Mouse (Mus musculus) heart, embryonic 12.5 days (tissue): ENCODE data around the gene Drosha. TPM values are rescaled to one million over a fixed set of nuclear protein-coding genes. Genes with fewer than 3 reads are reported as not detected.
A peak's percentile ranks its signal among the peaks of the same experiment; 100 is the strongest.

Experiments used
- ATAC-seq: fragments of 200-750 bp; cut with Nextera tagmentation; 2 replicates; pipeline ENCODE4 v1.8.0; 2017; ENCODE audit warnings: moderate TSS enrichment, moderate library complexity; ENCODE audit not compliant: insufficient number of reproducible peaks, low FRiP score
- H3K27ac ChIP-seq: fragments of 300-500 bp; sonication (generic); 2 replicates; pipeline ENCODE4 v1.5.1; 2016; ENCODE audit warnings: mild to moderate bottlenecking, moderate library complexity; ENCODE audit not compliant: poor library complexity, severe bottlenecking
- H3K27me3 ChIP-seq: fragments of 300-500 bp; sonication (generic); replicated peaks from 2 replicates; pipeline ENCODE4 v1.6.1; 2016; ENCODE audit warnings: mild to moderate bottlenecking, moderate library complexity
- H3K36me3 ChIP-seq: fragments of 300-500 bp; sonication (generic); 2 replicates; pipeline ENCODE4 v1.6.1; 2016; ENCODE audit warnings: mild to moderate bottlenecking, moderate library complexity
- H3K4me1 ChIP-seq: fragments of 300-500 bp; sonication (generic); replicated peaks from 2 replicates; pipeline ENCODE4 v1.6.1; 2016; ENCODE audit warnings: mild to moderate bottlenecking
- H3K4me2 ChIP-seq: fragments of 300-500 bp; sonication (generic); 2 replicates; pipeline ENCODE4 v1.6.1; 2016; ENCODE audit warnings: mild to moderate bottlenecking, moderate library complexity
- H3K4me3 ChIP-seq: fragments of 300-500 bp; sonication (generic); 2 replicates; pipeline ENCODE4 v1.5.1; 2016; ENCODE audit warnings: mild to moderate bottlenecking
- H3K9ac ChIP-seq: fragments of 300-500 bp; sonication (generic); 2 replicates; pipeline ENCODE4 v1.6.1; 2016; ENCODE audit warnings: mild to moderate bottlenecking, moderate library complexity
- H3K9me3 ChIP-seq: fragments of 300-500 bp; sonication (generic); replicated peaks from 2 replicates; pipeline ENCODE4 v1.6.1; 2016; ENCODE audit warnings: mild to moderate bottlenecking, moderate library complexity
- WGBS: fragments of 180-500 bp; shearing (Covaris S2); methylation state at CpG from one replicate; pipeline ENCODE4 v1.1.7; 2016; 5-methylcytosine and 5-hydroxymethylcytosine counted together
- polyA plus RNA-seq: library from polyadenylated mRNA; unstranded; fragments of >200 nt; fragmentation: Nextera tagmentation; extraction: Ambion mirVana; gene quantifications from 2 replicates; pipeline ENCODE4 v1.2.1, GENCODE M21; 2016

Drosha gene
- polyA plus RNA-seq, 1 experiment from 2014 or later, result 42.1 TPM

DNA sequence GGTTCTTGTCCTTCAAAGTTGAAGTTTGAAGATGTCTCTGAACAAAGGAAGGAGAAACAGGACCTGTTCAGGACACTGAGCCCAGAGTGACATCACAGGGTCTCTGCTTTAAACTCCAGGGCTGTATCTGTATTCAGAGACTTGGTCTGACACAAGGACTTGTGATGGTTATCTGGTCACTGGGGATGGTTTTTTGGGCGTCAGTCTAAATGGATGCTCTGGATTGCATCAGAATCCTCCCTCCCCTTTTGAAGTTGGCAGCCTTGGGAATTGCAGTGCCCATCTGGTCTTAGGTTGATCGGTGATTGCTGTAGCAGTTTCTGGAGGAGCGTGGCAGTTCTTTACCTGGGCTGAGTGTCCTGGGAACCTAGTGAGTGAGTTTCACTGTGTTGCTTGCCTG lies 37.4 kb downstream of the Drosha start:
- no peak overlapping the region for H3K4me3 ChIP-seq
- H3K9ac ChIP-seq, result no peak overlapping the region
- 76% methylated on average over 3 of the region's 3 CpGs for WGBS
- no peak overlapping the region for H3K27ac ChIP-seq
- no peaks in the 10 kb centered on the region for H3K27me3 ChIP-seq
- ATAC-seq, result no peak
- no peak overlapping the region for H3K4me2 ChIP-seq
- H3K4me1 ChIP-seq, result peaks cover 31% of the 10 kb centered on the region
- H3K9me3 ChIP-seq, result no peaks in the 10 kb centered on the region
- H3K36me3 ChIP-seq, result peaks cover 69% of the 10 kb centered on the region

GRCm38 (mm10) chr15:12863669-12864068 lies 39.1 kb downstream of the Drosha start:
- Histone ChIP-seq H3K4me1 (peaks cover 20% of the 10 kb centered on the region), H3K9ac (no peak overlapping the region), H3K27me3 (no peaks in the 10 kb centered on the region), H3K4me2 (no peak overlapping the region), H3K9me3 (no peaks in the 10 kb centered on the region), H3K27ac (no peak overlapping the region), H3K4me3 (no peak overlapping the region), H3K36me3 (peaks cover 71% of the 10 kb centered on the region)
- ATAC-seq, result no peak
- 60% methylated on average over 1 of the region's 1 CpGs for whole genome bisulfite sequencing

DNA sequence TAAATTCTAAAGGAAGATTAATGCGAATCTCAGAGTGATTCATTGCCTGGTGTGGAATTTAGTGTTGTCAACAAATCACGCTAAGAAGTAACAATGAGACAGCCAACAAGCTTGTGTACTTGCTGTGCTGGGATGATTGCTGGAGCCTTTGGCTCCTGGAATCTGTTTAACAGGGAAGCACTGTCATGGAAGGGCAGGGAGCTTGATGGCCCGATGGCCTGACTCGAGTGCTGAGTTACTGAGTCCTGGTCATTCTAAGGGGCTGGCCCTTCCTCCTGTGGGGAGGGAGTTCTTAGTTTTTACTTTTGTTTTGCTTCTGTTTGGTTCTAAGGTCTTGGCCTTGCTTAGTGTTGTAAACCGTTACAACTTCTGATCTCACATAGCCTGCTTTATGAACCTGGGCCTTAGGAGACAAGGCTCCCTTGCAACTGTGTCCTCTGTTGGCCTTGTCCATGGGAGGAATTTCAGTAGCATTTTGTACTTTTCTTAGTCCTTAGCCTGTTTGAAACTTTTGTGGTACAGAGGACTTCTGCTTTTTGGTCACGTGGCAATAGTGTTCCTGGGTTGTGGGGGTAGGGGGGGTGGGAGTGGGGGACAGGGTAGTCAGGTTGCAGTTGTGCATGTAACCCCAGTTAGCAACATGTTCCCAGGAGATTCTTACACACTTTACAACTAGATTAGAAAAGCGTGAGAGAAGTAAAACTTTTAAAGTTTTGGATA lies 41.1 kb downstream of the Drosha start:
- H3K36me3 ChIP-seq, result peaks cover 62% of the 10 kb centered on the region
- H3K9ac ChIP-seq, result no peak overlapping the region
- no peak overlapping the region for H3K4me3 ChIP-seq
- no peaks in the 10 kb centered on the region for H3K27me3 ChIP-seq
- H3K4me1 ChIP-seq, result peaks cover 21% of the 10 kb centered on the region
- no peak for ATAC-seq
- H3K4me2 ChIP-seq, result no peak overlapping the region
- H3K9me3 ChIP-seq, result no peaks in the 10 kb centered on the region
- peak overlapping the region; percentile 11; the same call in 1 of the 2 replicates for H3K27ac ChIP-seq
- WGBS, result 65% methylated on average over 7 of the region's 7 CpGs

GRCm38 (mm10) chr15:12867269-12867668 lies 42.7 kb downstream of the Drosha start:
- no peak for ATAC-seq
- Histone ChIP-seq H3K4me1 (peaks cover 21% of the 10 kb centered on the region), H3K9ac (no peak overlapping the region), H3K36me3 (peaks cover 59% of the 10 kb centered on the region), H3K27me3 (no peaks in the 10 kb centered on the region), H3K4me3 (no peak overlapping the region), H3K4me2 (no peak overlapping the region), H3K27ac (no peak overlapping the region), H3K9me3 (no peaks in the 10 kb centered on the region)
- 79% methylated on average over 8 of the region's 8 CpGs for WGBS

DNA sequence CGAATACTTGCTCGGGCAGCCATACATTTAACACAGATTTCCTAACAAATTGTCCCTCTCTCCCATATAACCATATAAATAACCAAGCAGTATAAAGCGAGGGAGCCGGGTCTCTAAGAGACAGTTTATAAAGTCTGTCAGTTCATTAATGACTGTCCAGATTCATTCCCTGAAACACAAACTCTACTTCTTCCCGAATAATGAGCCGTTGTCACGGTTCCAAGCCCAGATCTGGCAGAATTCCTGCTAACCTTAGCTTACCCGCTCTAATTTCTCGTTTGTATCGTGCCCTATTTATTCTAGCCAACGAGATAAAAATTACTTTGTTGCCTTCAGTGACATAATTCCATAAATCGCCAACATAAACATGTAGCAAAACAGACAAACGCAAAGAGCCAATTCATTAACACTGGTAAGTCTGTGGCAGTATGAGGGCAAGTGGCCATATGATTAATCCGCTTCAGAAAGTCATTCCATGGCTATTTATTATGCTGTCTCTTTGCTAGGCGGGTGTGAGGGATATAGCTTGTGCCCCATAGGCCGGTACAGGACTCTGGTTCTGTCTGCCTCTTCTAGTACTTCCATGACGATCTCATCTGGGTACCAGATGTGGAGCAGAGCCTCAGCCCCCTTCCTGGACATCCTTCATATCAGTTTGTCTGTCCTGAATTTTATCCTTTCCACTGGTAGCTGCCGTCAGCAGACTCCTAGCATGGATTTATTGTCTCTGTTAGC lies 51.0 kb downstream of the Drosha start:
- Histone ChIP-seq H3K27ac (no peak overlapping the region), H3K4me3 (no peak overlapping the region), H3K36me3 (peaks cover 67% of the 10 kb centered on the region), H3K27me3 (no peaks in the 10 kb centered on the region), H3K4me2 (no peak overlapping the region), H3K9me3 (no peaks in the 10 kb centered on the region), H3K4me1 (peaks cover 4% of the 10 kb centered on the region), H3K9ac (no peak overlapping the region)
- WGBS, result 85% methylated on average over 18 of the region's 18 CpGs
- ATAC-seq, result no peak

DNA sequence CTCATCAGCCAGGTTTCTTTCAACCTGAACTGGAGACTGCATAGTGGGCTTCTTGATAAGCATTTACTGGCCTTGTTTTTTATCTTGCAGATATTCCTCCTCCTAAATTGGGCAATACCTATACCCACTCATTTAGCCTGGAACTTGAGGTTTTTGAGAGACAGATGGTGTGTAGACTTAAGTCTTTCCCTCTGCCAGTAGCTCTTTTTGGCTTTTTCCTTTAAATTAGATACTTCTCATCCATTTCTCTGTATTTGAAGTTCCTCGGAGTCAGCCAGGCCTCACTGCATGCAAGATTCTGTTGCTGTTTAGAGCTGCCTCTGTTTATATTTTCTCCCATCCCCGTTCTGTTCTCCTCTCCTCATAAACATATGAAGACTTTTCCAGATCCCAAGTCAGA lies 51.7 kb downstream of the Drosha start:
- no peak for ATAC-seq
- Histone ChIP-seq H3K4me1 (peaks cover 4% of the 10 kb centered on the region), H3K4me2 (no peak overlapping the region), H3K9me3 (no peaks in the 10 kb centered on the region), H3K9ac (no peak overlapping the region), H3K4me3 (no peak overlapping the region), H3K27me3 (no peaks in the 10 kb centered on the region), H3K27ac (no peak overlapping the region), H3K36me3 (peaks cover 65% of the 10 kb centered on the region)
- WGBS, result 89% methylated on average over 2 of the region's 2 CpGs

- 74% methylated on average over 4 of the region's 4 CpGs for WGBS
Observed at GRCm38 (mm10) chr15:12876881-12877280, 52.3 kb downstream of the Drosha start.

DNA sequence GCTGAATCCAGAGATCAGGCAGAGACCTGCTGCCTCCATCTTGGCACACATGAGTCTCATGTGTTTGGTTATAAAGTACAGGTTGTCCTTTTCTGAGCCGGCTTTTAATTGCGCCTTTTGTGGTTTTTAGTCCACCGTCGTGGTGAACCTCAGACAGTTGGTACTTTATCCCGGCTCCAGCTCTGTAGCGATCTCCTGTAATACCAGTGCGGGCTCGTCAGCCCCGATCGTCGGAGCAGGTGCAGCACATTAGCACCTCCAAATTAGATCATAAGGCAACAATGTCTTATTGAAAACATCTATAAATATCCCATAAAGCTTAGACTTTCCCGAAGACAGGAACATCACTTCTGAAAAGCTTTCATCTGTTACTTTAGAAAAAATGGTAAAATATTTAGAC lies 53.3 kb downstream of the Drosha start:
- no peak overlapping the region for H3K27ac ChIP-seq
- no peak overlapping the region for H3K9ac ChIP-seq
- H3K9me3 ChIP-seq, result no peaks in the 10 kb centered on the region
- ATAC-seq, result no peak
- H3K4me1 ChIP-seq, result peaks cover 4% of the 10 kb centered on the region
- H3K4me2 ChIP-seq, result no peak overlapping the region
- H3K36me3 ChIP-seq, result peaks cover 77% of the 10 kb centered on the region
- no peak overlapping the region for H3K4me3 ChIP-seq
- no peaks in the 10 kb centered on the region for H3K27me3 ChIP-seq
- WGBS, result 92% methylated on average over 12 of the region's 12 CpGs

More at GRCm38 (mm10) chr15:12876881-12877280, 52.3 kb downstream of the Drosha start:
- ATAC-seq, result no peak
- H3K9ac ChIP-seq, result no peak overlapping the region
- H3K9me3 ChIP-seq, result no peaks in the 10 kb centered on the region
- no peak overlapping the region for H3K4me3 ChIP-seq
- H3K27me3 ChIP-seq, result no peaks in the 10 kb centered on the region
- no peak overlapping the region for H3K27ac ChIP-seq
- H3K4me1 ChIP-seq, result peaks cover 4% of the 10 kb centered on the region
- peaks cover 67% of the 10 kb centered on the region for H3K36me3 ChIP-seq
- no peak overlapping the region for H3K4me2 ChIP-seq

DNA sequence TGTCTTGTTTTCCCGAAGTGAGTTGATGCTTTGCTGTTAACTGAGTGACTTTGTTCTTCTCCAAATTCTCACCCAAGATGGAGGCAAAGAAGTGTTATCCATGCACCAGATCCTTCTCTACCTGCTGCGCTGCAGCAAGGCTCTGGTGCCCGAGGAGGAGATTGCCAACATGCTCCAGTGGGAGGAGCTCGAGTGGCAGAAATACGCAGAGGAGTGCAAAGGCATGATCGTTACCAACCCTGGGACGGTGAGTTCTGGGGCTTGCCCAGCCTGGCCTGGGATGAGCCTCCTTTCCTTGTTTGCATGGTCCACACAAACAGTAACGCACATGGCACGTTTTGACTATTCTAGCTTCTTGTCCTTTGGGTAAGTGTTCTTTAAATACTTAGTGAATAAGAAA lies 54.0 kb downstream of the Drosha start:
- Histone ChIP-seq H3K27me3 (no peaks in the 10 kb centered on the region), H3K27ac (no peak overlapping the region), H3K9ac (no peak overlapping the region), H3K36me3 (peaks cover 84% of the 10 kb centered on the region), H3K9me3 (no peaks in the 10 kb centered on the region), H3K4me2 (no peak overlapping the region), H3K4me1 (no peaks in the 10 kb centered on the region), H3K4me3 (no peak overlapping the region)
- ATAC-seq, result no peak
- 91% methylated on average over 9 of the region's 9 CpGs for WGBS

DNA sequence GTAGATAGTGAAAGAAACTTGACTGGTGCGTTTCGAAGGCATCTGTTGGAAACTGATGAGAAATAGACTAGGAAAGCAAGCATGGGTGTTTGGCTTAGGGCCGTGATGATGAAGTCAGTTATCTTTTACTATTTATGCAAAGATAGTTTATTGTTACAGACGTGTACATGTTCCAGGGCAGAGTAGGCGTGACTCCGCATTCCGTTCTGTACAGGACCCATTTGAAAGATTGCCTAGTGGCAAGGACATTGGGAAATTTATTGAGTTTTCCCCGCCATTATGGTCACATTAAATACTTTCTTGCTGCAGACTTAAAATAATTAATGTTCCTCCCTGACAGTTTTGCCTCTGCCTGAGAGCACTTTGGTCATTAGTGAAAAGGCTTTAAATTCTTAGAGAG lies 55.3 kb downstream of the Drosha start:
- H3K9ac ChIP-seq, result no peak overlapping the region
- WGBS, result 86% methylated on average over 8 of the region's 8 CpGs
- H3K4me3 ChIP-seq, result no peak overlapping the region
- H3K27me3 ChIP-seq, result no peaks in the 10 kb centered on the region
- ATAC-seq, result no peak
- no peaks in the 10 kb centered on the region for H3K9me3 ChIP-seq
- H3K36me3 ChIP-seq, result peaks cover 86% of the 10 kb centered on the region
- no peaks in the 10 kb centered on the region for H3K4me1 ChIP-seq
- no peak overlapping the region for H3K27ac ChIP-seq
- H3K4me2 ChIP-seq, result no peak overlapping the region

DNA sequence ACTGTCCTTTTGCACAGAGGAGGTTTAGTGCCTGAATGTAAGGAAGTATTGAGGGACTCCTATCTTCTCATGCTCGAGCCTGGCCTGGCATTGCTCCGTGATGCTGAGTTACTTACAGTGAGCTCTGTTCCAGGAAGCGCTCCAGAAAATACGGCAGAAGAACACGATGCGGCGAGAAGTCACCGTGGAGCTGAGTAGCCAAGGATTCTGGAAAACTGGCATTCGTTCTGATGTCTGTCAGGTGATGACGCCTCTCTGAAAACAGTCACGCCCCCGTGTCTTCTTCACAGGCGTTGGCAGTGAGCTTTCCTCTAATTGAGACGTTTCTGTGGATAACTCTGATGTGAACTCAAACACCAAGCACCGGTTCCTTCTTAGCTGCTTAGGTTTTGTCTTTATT lies 60.2 kb downstream of the Drosha start:
- no peak overlapping the region for H3K27ac ChIP-seq
- H3K9ac ChIP-seq, result no peak overlapping the region
- peaks cover 83% of the 10 kb centered on the region for H3K36me3 ChIP-seq
- no peak overlapping the region for H3K4me2 ChIP-seq
- no peaks in the 10 kb centered on the region for H3K4me1 ChIP-seq
- WGBS, result 76% methylated on average over 15 of the region's 15 CpGs
- H3K4me3 ChIP-seq, result no peak overlapping the region
- no peaks in the 10 kb centered on the region for H3K9me3 ChIP-seq
- H3K27me3 ChIP-seq, result no peaks in the 10 kb centered on the region
- no peak for ATAC-seq
